Mouse (Mus musculus): Measurements from ENCODE around the gene Kcna2. TPM values are rescaled to one million over a fixed set of nuclear protein-coding genes. Genes with fewer than 3 reads are reported as not detected.

Gene Kcna2
- polyA plus RNA-seq, 1 experiment from 2014 or later: 0.29 TPM

- no peaks in the 10 kb centered on the region for H3K9me3 ChIP-seq
- peaks cover 4% of the 10 kb centered on the region; the same call in 1 of the 2 replicates for H3K4me1 ChIP-seq
- no peak for ATAC-seq (ENCODE audit: low FRiP score)
- no peak overlapping the region for H3K4me2 ChIP-seq
- no peaks in the 10 kb centered on the region for H3K36me3 ChIP-seq (replicated peaks)
- no peaks in the 10 kb centered on the region for H3K27me3 ChIP-seq
- WGBS: 86% methylated on average over 3 of the region's 3 CpGs
- H3K27ac ChIP-seq: no peak overlapping the region
- H3K4me3 ChIP-seq (replicated peaks): no peak overlapping the region
- no peak overlapping the region for H3K9ac ChIP-seq
Measured at GRCm38 (mm10) chr3:107084586-107084985, 16.4 kb upstream of the Kcna2 start.

- WGBS: 85% methylated on average over 4 of the region's 4 CpGs
- H3K4me2 ChIP-seq: no peak overlapping the region
- H3K4me3 ChIP-seq (replicated peaks): no peak overlapping the region
- H3K36me3 ChIP-seq (replicated peaks): no peaks in the 10 kb centered on the region
- H3K9me3 ChIP-seq: no peaks in the 10 kb centered on the region
- H3K4me1 ChIP-seq: no peaks in the 10 kb centered on the region
- no peak overlapping the region for H3K27ac ChIP-seq
- ATAC-seq (ENCODE audit: low FRiP score): no peak
- H3K27me3 ChIP-seq: no peaks in the 10 kb centered on the region
- no peak overlapping the region for H3K9ac ChIP-seq
Measured at GRCm38 (mm10) chr3:107087410-107087809, 13.5 kb upstream of the Kcna2 start.

GRCm38 (mm10) chr3:107088820-107089219 is 12.1 kb upstream of the Kcna2 start:
- no peak for ATAC-seq (ENCODE audit: low FRiP score)
- Histone ChIP-seq H3K27ac (no peak overlapping the region), H3K27me3 (no peaks in the 10 kb centered on the region; the same call in 1 of the 2 replicates), H3K4me1 (no peaks in the 10 kb centered on the region), H3K36me3 (replicated peaks) (no peaks in the 10 kb centered on the region), H3K9ac (no peak overlapping the region), H3K9me3 (no peaks in the 10 kb centered on the region), H3K4me2 (no peak overlapping the region), H3K4me3 (replicated peaks) (no peak overlapping the region)
- WGBS: 87% methylated on average over 3 of the region's 3 CpGs

GRCm38 (mm10) chr3:107089475-107089874 is 11.5 kb upstream of the Kcna2 start:
- Histone ChIP-seq H3K36me3 (replicated peaks) (no peaks in the 10 kb centered on the region), H3K9ac (no peak overlapping the region), H3K9me3 (no peaks in the 10 kb centered on the region), H3K4me1 (no peaks in the 10 kb centered on the region), H3K4me2 (no peak overlapping the region), H3K27me3 (no peaks in the 10 kb centered on the region; the same call in 1 of the 2 replicates), H3K4me3 (replicated peaks) (no peak overlapping the region), H3K27ac (no peak overlapping the region)
- ATAC-seq (ENCODE audit: low FRiP score): no peak
- 75% methylated on average over 3 of the region's 3 CpGs for WGBS

GRCm38 (mm10) chr3:107090001-107090400 is 10.9 kb upstream of the Kcna2 start:
- Histone ChIP-seq H3K27ac (no peak overlapping the region), H3K4me1 (no peaks in the 10 kb centered on the region), H3K27me3 (no peaks in the 10 kb centered on the region; the same call in 1 of the 2 replicates), H3K36me3 (replicated peaks) (no peaks in the 10 kb centered on the region), H3K4me2 (no peak overlapping the region), H3K9me3 (no peaks in the 10 kb centered on the region), H3K4me3 (replicated peaks) (no peak overlapping the region), H3K9ac (no peak overlapping the region)
- ATAC-seq (ENCODE audit: low FRiP score): no peak
- 82% methylated on average over 7 of the region's 7 CpGs for WGBS

- WGBS: 72% methylated on average over 11 of the region's 11 CpGs
- Histone ChIP-seq H3K36me3 (replicated peaks) (no peaks in the 10 kb centered on the region), H3K27me3 (no peaks in the 10 kb centered on the region; the same call in 1 of the 2 replicates), H3K27ac (no peak overlapping the region), H3K9ac (no peak overlapping the region), H3K4me3 (replicated peaks) (no peak overlapping the region), H3K9me3 (no peaks in the 10 kb centered on the region), H3K4me1 (no peaks in the 10 kb centered on the region), H3K4me2 (no peak overlapping the region)
- ATAC-seq (ENCODE audit: low FRiP score): no peak
Measured at GRCm38 (mm10) chr3:107090403-107091150, 10.4 kb upstream of the Kcna2 start.

GRCm38 (mm10) chr3:107094028-107094427 is 6.9 kb upstream of the Kcna2 start:
- H3K4me1 ChIP-seq: no peaks in the 10 kb centered on the region
- no peak overlapping the region for H3K4me3 ChIP-seq (replicated peaks)
- WGBS: 3% methylated on average over 4 of the region's 4 CpGs
- no peaks in the 10 kb centered on the region for H3K36me3 ChIP-seq (replicated peaks)
- H3K27me3 ChIP-seq: peaks cover 8% of the 10 kb centered on the region
- ATAC-seq (ENCODE audit: low FRiP score): peak; percentile 76
- no peak overlapping the region for H3K27ac ChIP-seq
- no peak overlapping the region for H3K9ac ChIP-seq
- no peak overlapping the region for H3K4me2 ChIP-seq
- H3K9me3 ChIP-seq: no peaks in the 10 kb centered on the region

GRCm38 (mm10) chr3:107096269-107096731 is 4.6 kb upstream of the Kcna2 start:
- Histone ChIP-seq H3K9ac (no peak overlapping the region), H3K9me3 (no peaks in the 10 kb centered on the region), H3K4me1 (peaks cover 8% of the 10 kb centered on the region), H3K27ac (no peak overlapping the region), H3K4me2 (no peak overlapping the region), H3K36me3 (replicated peaks) (no peaks in the 10 kb centered on the region), H3K4me3 (replicated peaks) (no peak overlapping the region), H3K27me3 (peaks cover 30% of the 10 kb centered on the region)
- ATAC-seq (ENCODE audit: low FRiP score): no peak
- WGBS: 76% methylated on average over 3 of the region's 3 CpGs

GRCm38 (mm10) chr3:107099866-107100265 is 1.1 kb upstream of the Kcna2 start:
- no peaks in the 10 kb centered on the region for H3K36me3 ChIP-seq (replicated peaks)
- no peak overlapping the region for H3K4me2 ChIP-seq
- WGBS: 38% methylated on average over 2 of the region's 2 CpGs
- peaks cover 60% of the 10 kb centered on the region for H3K27me3 ChIP-seq
- no peaks in the 10 kb centered on the region for H3K9me3 ChIP-seq
- no peak for ATAC-seq (ENCODE audit: low FRiP score)
- H3K9ac ChIP-seq: no peak overlapping the region
- H3K27ac ChIP-seq: no peak overlapping the region
- H3K4me3 ChIP-seq (replicated peaks): no peak overlapping the region
- H3K4me1 ChIP-seq: peaks cover 16% of the 10 kb centered on the region

- Histone ChIP-seq H3K4me2 (peak overlapping the region; percentile 99), H3K9ac (peak overlapping the region; percentile 68), H3K9me3 (no peaks in the 10 kb centered on the region), H3K27me3 (peaks cover 55% of the 10 kb centered on the region), H3K4me3 (replicated peaks) (peak overlapping the region; percentile 58), H3K36me3 (replicated peaks) (no peaks in the 10 kb centered on the region), H3K27ac (0 out of 2 replicates have a peak overlapping the region, but pooled peaks have one; percentile 31), H3K4me1 (peaks cover 16% of the 10 kb centered on the region)
- peak; percentile 76 for ATAC-seq (ENCODE audit: low FRiP score)
- under 1% methylated on average over 41 of the region's 41 CpGs for WGBS
Measured at GRCm38 (mm10) chr3:107101456-107101786, 475 bp downstream of the Kcna2 start.

- WGBS: under 1% methylated on average over 53 of the region's 53 CpGs
- peak; percentile 76 for ATAC-seq (ENCODE audit: low FRiP score)
- H3K9ac ChIP-seq: peak overlapping the region; percentile 68
- H3K27ac ChIP-seq: 0 out of 2 replicates have a peak overlapping the region, but pooled peaks have one; percentile 31
- peak overlapping the region; percentile 58 for H3K4me3 ChIP-seq (replicated peaks)
- peaks cover 54% of the 10 kb centered on the region for H3K27me3 ChIP-seq
- H3K4me2 ChIP-seq: peak overlapping the region; percentile 99
- no peaks in the 10 kb centered on the region for H3K36me3 ChIP-seq (replicated peaks)
- no peaks in the 10 kb centered on the region for H3K9me3 ChIP-seq
- H3K4me1 ChIP-seq: peaks cover 16% of the 10 kb centered on the region
Measured at GRCm38 (mm10) chr3:107101787-107102651, 1.1 kb downstream of the Kcna2 start.

- no peak for ATAC-seq (ENCODE audit: low FRiP score)
- Histone ChIP-seq H3K9ac (no peak overlapping the region), H3K27me3 (peaks cover 54% of the 10 kb centered on the region)
Measured at GRCm38 (mm10) chr3:107103041-107103440, 2.1 kb downstream of the Kcna2 start.

More at GRCm38 (mm10) chr3:107103041-107103440, 2.1 kb downstream of the Kcna2 start:
- Histone ChIP-seq H3K4me2 (peak overlapping the region; percentile 99; the same call in 1 of the 2 replicates), H3K4me3 (replicated peaks) (no peak overlapping the region), H3K36me3 (replicated peaks) (no peaks in the 10 kb centered on the region), H3K27ac (no peak overlapping the region), H3K9me3 (no peaks in the 10 kb centered on the region), H3K4me1 (peaks cover 16% of the 10 kb centered on the region)
- WGBS: 67% methylated on average over 7 of the region's 7 CpGs

Measured in forebrain, embryonic 12.5 days (tissue).